Mouse (Mus musculus) erythroblast, embryonic 14.5 days (primary cell): ENCODE measurements around the gene Ythdc1. TPM values are rescaled to one million over a fixed set of nuclear protein-coding genes. Genes with fewer than 3 reads are reported as not detected.

ENCODE experiments used
- H3K27me3 ChIP-seq: 2 replicates; pipeline ENCODE4 v1.6.1; 2012; ENCODE audit warnings: inconsistent platforms; ENCODE audit not compliant: control insufficient read depth
- H3K36me3 ChIP-seq: 2 replicates; pipeline ENCODE4 v1.6.1; 2012; ENCODE audit warnings: mild to moderate bottlenecking, inconsistent platforms; ENCODE audit not compliant: control insufficient read depth
- H3K4me1 ChIP-seq: 2 replicates; pipeline ENCODE4 v1.6.1; 2012; ENCODE audit warnings: inconsistent platforms; ENCODE audit not compliant: control insufficient read depth
- H3K4me3 ChIP-seq: replicated peaks from 2 replicates; pipeline ENCODE3; 2012; ENCODE audit warnings: moderate library complexity, mild to moderate bottlenecking, inconsistent platforms
- H3K9me3 ChIP-seq: 2 replicates; pipeline ENCODE4 v1.6.1; 2012; ENCODE audit warnings: low read length, inconsistent platforms, mixed read lengths; ENCODE audit not compliant: control insufficient read depth
- GATA1 ChIP-seq: IDR thresholded peaks from 2 replicates; pipeline ENCODE4 v1.6.1; 2012; ENCODE audit warnings: low read length, inconsistent platforms, mixed read lengths
- TAL1 ChIP-seq: IDR thresholded peaks from 3 replicates; pipeline ENCODE4 v1.6.1; 2012; ENCODE audit warnings: low read length, inconsistent platforms, mixed read lengths
- polyA plus RNA-seq: library from polyadenylated mRNA; stranded (reverse); fragments of >175 nt; gene quantifications from 2 replicates; pipeline ENCODE4 v1.2.3, GENCODE M21; 2012

Ythdc1 gene
- 1.8 and 2.2 TPM in 2 replicates for polyA plus RNA-seq

GRCm38 (mm10) chr5:86803962-86804940 is at the start of gene Ythdc1:
Gene Ythdc1, plus strand, starts transcription at chr5:86804221.
- no peaks in the 10 kb centered on the region for H3K27me3 ChIP-seq
- TF ChIP-seq TAL1: no peak
- TF ChIP-seq GATA1: no peak
- H3K9me3 ChIP-seq: no peaks in the 10 kb centered on the region
- H3K4me3 ChIP-seq: peak within 1 kb of the TSS; percentile 100
- H3K36me3 ChIP-seq: peaks cover 13% of the 10 kb centered on the region
- H3K4me1 ChIP-seq: peaks cover 29% of the 10 kb centered on the region

- Histone ChIP-seq H3K27me3 (no peaks in the 10 kb centered on the region), H3K9me3 (no peaks in the 10 kb centered on the region), H3K4me1 (no peaks in the 10 kb centered on the region), H3K36me3 (no peaks in the 10 kb centered on the region), H3K4me3 (no peak overlapping the region)
- TF ChIP-seq GATA1: no peak
- TF ChIP-seq TAL1: no peak
These were observed 34.9 kb upstream of the Ythdc1 start for GRCm38 (mm10) chr5:86769015-86769658.

- Histone ChIP-seq H3K4me1 (no peaks in the 10 kb centered on the region), H3K9me3 (no peaks in the 10 kb centered on the region), H3K4me3 (no peak overlapping the region), H3K36me3 (no peaks in the 10 kb centered on the region), H3K27me3 (no peaks in the 10 kb centered on the region)
- no peak for TF ChIP-seq TAL1
- TF ChIP-seq GATA1: no peak
These were observed 33.0 kb upstream of the Ythdc1 start for GRCm38 (mm10) chr5:86771010-86771409.

- TF ChIP-seq GATA1 (no peak), TAL1 (no peak)
- Histone ChIP-seq H3K4me3 (no peak overlapping the region), H3K4me1 (no peaks in the 10 kb centered on the region), H3K9me3 (no peaks in the 10 kb centered on the region), H3K36me3 (no peaks in the 10 kb centered on the region), H3K27me3 (no peaks in the 10 kb centered on the region)
These were observed 27.1 kb upstream of the Ythdc1 start for GRCm38 (mm10) chr5:86776941-86777340.

GRCm38 (mm10) chr5:86778471-86778870 is 25.6 kb upstream of the Ythdc1 start:
- no peaks in the 10 kb centered on the region for H3K36me3 ChIP-seq
- no peak overlapping the region for H3K4me3 ChIP-seq
- no peak for TF ChIP-seq GATA1
- no peak for TF ChIP-seq TAL1
- H3K9me3 ChIP-seq: no peaks in the 10 kb centered on the region
- no peaks in the 10 kb centered on the region for H3K27me3 ChIP-seq
- no peaks in the 10 kb centered on the region for H3K4me1 ChIP-seq

GRCm38 (mm10) chr5:86783059-86783458 is 21.0 kb upstream of the Ythdc1 start:
- H3K9me3 ChIP-seq: no peaks in the 10 kb centered on the region
- no peak overlapping the region for H3K4me3 ChIP-seq
- no peaks in the 10 kb centered on the region for H3K27me3 ChIP-seq
- TF ChIP-seq GATA1 (no peak), TAL1 (no peak)
- H3K4me1 ChIP-seq: no peaks in the 10 kb centered on the region
- no peaks in the 10 kb centered on the region for H3K36me3 ChIP-seq

- Histone ChIP-seq H3K4me1 (no peaks in the 10 kb centered on the region), H3K9me3 (no peaks in the 10 kb centered on the region)
- TF ChIP-seq GATA1: no peak
- no peak for TF ChIP-seq TAL1
These were observed 19.8 kb upstream of the Ythdc1 start for GRCm38 (mm10) chr5:86784205-86784604.

GRCm38 (mm10) chr5:86786798-86787197 is 17.2 kb upstream of the Ythdc1 start:
- no peak for TF ChIP-seq TAL1
- Histone ChIP-seq H3K4me3 (no peak overlapping the region), H3K27me3 (no peaks in the 10 kb centered on the region), H3K9me3 (no peaks in the 10 kb centered on the region), H3K4me1 (no peaks in the 10 kb centered on the region), H3K36me3 (no peaks in the 10 kb centered on the region)

More at GRCm38 (mm10) chr5:86784205-86784604, 19.8 kb upstream of the Ythdc1 start:
- no peaks in the 10 kb centered on the region for H3K36me3 ChIP-seq
- H3K4me3 ChIP-seq: no peak overlapping the region
- no peaks in the 10 kb centered on the region for H3K27me3 ChIP-seq

- Histone ChIP-seq H3K36me3 (no peaks in the 10 kb centered on the region), H3K4me3 (no peak overlapping the region)
- no peak for TF ChIP-seq TAL1
- no peak for TF ChIP-seq GATA1
These were observed 14.1 kb upstream of the Ythdc1 start for GRCm38 (mm10) chr5:86789954-86790353.

More at GRCm38 (mm10) chr5:86789954-86790353, 14.1 kb upstream of the Ythdc1 start:
- Histone ChIP-seq H3K4me1 (no peaks in the 10 kb centered on the region), H3K9me3 (no peaks in the 10 kb centered on the region), H3K27me3 (no peaks in the 10 kb centered on the region)
